Mouse (Mus musculus): ENCODE measurements around the gene Olfr412.

The Olfr412 gene

DNA sequence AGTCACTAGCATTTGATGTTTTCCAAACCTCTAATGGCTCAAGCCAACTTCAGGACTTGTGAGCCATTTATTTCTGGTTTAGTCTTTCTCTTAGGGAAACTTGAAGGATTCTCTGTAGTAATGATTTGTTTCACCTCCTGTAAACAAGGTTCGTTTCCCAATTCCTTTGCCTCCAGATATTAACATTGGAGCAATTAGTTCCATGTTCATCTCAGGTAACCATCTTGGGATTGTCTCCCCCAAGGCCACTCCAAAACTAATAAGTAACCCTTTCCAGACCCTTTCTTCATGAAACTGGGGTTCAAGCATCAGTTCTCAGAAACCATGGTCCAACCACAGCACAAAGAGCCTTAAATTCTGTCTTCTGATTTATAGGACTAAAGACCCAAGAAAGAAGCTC is at the start of gene Olfr412:
Gene Olfr412 (plus strand): TSS at position 301 of the 400 bp plus-strand sequence.
- DNase-seq: no peak

DNA sequence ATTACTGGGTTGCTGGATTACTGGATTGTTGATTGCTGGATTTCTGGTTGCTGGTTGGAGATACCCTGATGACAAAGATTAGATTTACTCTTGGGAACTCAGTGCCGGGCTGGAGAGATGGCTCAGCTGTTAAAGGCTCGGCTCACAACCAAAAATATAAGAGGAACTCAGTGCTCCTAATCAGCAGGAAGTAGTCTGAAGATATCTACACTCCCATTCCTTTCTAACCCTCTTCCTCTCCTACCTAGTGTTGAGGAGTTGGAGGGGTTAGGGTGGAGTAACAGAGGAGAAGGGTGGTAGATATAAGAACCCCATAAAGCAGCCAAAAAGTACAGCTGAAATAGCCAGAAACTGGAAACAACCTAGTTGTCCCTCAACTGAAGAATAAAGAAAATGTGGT is 35.8 kb upstream of the Olfr412 start:
- no peak for DNase-seq

DNA sequence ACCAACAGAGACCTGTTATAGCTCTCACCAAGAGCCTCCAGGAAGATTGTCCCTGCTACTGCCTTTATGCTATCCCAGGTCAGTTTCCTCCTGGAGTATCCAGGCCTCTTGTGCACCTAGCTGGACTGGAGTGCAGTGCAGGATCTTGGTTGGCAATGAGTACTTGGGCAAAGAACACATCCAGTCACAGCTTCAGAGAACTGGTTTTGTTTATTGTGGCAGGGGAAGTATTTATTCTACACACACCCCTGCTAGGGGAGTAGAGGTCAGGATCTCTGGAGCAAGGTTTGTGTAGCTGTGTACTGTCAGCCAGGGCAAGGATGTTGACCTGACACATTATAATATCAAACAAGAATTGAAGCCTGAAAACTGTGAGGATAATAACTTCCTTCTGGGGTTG is 33.1 kb upstream of the Olfr412 start:
- no peak for DNase-seq

DNA sequence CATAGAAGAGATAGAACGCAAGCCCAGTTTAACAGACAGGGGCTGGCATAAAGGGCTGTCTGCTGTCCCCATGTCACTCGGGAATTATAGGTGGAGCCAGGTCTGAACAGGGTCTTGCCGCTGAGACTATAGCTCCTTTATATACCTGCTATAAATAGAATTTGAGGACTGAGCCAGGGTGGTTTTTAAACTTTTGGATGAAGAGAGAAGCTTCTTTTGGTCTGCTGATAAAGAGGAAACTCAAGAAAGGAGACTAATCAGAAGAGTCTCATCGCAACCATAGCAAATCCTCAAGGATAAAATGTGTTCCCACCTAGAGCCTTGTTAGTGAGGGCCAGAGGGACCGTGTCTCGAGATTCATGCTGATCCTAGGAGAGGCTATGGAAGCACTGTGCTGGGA is 23.9 kb upstream of the Olfr412 start, which contains the start of gene Olfr410:
Gene Olfr410 (minus strand): TSS at position 101 of the 400 bp plus-strand sequence.
- no peak for DNase-seq

DNA sequence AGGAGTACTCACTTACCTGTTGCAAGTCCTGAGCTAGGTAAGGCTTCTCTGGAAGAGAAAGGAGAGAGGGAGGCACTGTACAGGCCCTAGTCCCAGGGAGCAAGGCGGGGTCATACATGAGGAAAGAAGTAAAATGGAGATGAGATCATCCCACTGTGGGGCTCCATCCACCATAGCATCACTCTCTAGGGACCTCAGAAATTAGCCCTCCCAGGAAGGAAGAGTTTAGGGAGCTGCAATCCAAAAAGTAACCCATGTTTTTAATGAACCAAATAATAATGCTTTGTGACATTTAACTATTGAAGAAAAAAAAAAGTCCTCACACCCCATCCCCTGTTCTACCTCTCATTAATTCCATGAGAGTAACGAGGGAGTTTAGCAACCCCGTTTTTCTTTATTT is 9.3 kb upstream of the Olfr412 start, which contains the start of gene Olfr411:
Gene Olfr411 (minus strand): TSS at position 101 of the 400 bp plus-strand sequence.
- no peak for DNase-seq

DNA sequence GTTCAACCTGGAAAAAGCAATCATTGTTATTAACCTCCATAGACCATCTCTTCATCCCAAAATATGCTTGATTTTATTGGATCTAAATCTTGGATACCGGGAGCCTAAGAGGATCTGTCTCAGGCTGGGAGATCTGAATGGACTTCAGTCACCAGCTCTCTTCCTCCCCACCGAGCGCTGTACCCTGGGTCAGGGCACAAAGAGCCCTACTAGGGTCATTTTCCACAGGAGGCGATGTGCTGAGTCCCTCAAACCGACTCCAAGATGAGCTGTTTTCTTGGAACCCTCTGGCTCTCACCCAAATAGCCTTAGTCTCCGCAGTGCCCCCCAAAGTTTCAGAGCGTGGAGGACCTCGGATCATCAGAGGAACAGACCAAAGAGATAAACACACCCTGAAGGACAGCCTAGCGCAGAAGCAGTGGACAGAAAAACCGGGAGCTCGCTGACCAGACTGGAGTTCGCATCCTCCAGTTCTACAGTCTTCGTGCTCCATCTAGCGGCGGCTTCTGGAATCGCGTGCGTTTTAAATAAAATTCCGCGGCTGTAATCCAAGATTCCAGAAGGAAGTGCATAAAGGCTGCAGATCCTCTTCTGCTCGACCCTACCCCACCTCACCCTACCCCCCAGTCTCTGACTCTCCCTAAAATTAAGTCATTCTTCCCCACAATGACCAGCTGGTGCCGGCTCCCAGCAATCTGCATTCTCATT is 9.7 kb downstream of the Olfr412 start:
- DNase-seq: peak; percentile 64

DNA sequence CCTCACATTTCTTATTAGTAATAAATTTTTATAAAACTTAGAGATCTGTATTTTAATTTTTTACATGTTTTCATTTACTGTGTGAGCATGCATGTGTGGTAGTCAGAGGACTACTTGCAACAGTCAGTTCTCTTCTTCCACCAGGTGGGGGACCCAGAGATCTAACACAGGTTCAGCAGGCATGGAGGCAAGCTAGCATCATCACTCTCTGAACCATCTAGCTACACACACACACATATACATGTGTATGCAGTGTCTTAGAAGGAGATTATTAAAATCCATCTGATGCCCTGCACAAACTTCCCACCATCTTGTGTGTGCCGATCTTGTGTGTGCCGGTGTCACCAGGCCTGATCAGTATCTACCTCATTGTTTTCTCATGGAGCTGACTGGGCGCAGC is 15.0 kb downstream of the Olfr412 start:
- DNase-seq: peak; percentile 33

DNA sequence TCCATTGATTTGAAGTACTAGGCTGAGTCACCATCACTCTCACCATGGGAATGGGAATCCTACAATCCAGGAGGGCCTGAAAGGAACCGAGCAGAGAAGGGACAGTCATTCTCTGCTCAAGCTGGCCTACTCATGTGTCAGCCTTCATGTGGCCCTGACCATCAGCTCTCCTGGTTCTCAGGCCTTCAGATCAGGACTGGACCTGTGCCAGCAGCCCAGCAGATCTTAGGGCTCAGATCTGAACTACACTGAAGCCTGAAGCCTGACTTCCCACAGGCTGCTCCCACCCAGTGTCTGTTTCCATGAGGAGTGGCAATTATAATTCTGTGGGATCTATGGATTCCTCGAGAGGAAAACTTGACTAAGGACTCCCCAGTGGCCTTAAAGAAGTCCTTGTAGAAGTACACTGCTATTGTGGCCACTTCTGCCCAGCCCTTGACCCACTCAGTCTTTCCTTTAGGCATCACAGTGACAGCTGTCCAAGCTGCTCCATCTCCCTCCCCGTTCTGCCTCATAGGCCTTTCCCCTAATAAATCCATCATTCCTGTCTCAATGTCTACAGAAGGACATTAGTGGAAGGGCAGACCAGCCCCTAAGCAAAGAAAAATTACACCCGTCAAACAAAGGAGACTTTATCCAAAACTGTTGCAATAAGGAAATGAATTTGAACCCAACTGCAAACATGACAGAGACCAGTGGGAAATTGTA is 17.5 kb downstream of the Olfr412 start:
- no peak for DNase-seq

DNA sequence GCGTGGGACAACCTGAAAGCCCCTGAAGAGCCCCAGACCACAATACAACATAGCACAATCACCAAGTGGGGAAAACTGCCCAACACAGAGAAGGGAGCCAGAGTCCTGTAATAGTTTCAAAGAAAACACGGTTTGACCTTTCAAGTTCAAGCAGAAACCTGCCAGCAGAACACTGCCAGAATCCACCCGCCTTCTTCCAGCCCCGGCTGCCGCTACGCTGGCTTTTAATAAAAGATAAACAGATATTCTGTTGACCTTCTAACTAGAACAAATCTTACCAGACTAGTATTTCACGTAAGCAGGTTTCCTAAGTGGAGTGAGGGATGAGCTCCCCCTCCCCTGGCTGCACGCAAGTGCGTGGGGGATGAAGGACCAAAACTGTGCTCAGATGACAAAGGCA is 23.8 kb downstream of the Olfr412 start:
- DNase-seq: no peak

DNA sequence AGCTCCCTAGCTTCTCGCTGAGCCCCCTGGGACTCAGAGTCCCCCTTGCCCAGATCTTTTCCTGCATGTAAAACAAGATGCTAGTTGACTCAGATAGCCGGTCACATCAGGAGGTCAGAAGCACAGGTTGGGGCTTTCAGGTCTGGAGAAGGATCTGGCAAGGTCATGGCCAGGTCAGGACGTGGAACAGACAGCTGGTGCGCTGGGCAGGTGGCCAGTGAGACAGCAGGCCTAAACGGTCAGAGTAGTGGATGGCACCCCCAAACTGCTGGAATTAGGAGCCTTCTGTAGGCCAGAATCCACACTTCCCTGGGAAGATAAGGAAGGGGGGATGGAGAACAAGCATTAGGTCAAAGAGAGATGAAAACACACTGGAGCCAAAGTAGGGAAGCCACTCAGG is 25.3 kb downstream of the Olfr412 start:
- no peak for DNase-seq

DNA sequence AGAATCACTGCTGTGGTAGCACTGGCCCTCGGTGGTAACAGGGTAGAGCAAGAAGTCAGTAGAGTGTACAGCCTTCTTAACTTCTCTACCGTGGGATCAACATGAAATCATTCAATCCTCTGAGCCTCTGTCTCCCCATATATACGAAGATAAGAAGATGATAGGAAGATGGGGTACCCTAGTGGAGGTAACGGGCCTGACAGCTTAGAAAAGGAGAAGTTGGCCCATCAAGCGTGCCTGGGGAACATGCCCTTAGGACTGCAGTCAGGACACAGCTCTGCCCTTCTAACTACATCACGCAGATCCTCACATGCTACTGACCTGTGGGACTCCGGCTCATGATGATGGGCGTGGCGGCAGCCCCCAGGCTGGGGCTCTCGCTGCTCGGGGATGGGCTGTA is 30.0 kb downstream of the Olfr412 start:
- no peak for DNase-seq

DNA sequence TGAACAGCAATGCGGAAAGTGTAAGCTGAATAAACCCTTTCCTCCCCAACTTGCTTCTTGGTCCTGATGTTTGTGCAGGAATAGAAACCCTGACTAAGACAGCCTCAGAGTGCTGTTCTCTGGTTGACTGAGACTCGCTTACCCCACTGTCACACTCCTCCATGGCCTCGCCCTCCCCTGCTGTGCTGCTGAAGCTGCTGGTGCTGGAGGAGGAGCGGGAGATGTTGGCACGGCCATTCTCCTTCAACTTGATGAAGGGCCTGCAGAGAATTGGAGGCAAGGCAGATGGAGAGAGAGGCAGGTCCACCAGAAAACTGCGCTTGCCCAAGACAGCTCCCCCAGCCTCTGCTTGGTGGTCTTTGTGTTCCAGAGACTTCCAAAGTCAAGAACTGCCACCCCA is 31.0 kb downstream of the Olfr412 start:
- no peak for DNase-seq

DNA sequence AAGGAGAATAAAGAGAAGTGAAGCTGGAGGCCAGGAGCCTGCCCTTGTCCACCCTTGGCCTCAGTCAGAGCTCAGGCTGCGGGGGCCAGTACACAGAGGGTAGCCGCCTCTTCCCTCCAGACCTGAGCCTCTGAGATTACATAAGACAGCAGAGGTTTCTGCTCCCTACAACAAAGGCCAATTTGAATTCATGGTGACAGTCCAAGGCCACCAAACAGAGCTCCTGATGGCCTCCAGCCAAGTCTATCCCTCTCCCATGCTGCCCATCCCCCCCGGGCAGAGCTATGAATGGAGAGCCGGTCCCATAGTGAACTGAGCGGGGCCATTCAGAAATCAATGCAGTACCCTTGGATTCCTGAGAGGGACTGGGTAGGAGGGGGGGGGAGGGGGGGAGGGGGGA is 31.6 kb downstream of the Olfr412 start:
- DNase-seq: peak; percentile 56

DNA sequence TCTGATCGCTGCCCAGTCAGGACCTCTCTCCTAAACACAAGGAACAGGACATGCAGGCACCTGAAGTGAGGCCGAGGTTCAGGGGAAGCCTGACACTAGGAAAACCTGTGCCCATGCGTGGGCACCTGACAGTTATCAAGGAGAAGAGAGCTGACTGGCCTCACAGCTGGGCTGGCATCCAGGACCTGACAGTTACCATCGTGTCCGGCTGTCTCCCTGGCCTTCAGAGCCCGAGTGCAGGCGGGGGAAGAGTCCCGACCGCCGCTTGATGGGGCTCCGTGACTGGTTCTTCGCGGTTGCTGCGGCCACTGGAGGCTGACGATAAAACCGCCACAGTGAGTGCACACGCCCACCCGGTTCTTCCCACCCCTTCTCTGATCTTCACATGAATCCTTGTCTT is 33.7 kb downstream of the Olfr412 start:
- no peak for DNase-seq

DNA sequence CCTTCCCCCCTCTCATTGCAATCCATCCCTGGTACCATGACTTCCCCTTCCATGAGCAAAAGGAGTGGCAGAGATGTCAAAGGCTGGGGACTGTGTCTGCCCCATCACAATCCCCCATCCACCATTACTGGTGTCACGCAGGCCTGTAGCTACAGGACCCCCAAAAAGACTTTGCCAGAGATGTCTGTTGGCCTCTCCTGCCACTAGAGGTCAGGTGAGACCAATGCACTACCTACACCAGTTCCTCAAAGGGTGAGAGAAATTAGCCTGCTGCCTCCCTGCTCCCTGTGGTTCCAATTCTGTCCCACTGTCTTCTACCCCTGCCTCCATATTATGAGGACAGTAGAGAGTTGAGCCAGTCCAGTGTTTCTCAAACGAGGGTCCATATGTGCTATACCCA is 40.3 kb downstream of the Olfr412 start:
- no peak for DNase-seq

DNA sequence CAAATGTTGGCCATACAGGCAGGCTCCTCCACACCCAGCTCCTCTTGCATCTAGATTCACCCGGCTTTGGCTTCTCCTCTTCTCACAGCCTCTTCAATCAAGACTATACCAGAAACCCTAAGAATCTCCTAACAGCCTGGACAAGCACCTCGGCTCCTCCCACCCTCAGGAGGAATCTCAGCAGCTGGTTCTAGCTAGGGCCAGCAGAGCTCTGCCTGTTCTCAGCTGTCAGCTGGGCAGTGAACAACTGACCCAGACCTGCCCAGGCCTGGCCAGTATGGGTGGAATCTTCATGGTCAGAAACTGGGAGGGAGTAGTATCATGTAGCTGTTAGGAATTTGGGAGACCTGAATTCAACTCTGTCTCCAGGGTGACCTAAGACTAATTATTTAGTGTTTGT is 42.3 kb downstream of the Olfr412 start:
- DNase-seq: no peak

DNA sequence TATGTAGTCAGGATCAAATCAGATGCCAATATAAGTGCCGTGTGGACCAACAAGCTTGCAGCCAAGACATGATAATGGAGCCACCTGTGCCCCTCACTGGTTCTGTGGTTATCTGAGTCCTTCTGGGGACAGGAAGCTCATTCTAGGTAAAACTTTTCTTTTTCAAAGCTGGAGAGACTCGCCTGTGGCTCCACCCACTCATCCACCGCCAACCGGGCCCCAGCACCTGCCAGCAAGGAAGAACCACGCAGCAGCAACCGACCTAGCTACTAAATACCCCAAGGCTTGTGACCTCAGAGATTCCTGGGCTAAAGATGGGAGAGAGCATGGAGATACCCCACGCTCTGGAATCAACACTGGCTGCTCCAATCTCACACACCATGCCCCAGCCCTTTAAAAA is 43.3 kb downstream of the Olfr412 start:
- DNase-seq: no peak

DNA sequence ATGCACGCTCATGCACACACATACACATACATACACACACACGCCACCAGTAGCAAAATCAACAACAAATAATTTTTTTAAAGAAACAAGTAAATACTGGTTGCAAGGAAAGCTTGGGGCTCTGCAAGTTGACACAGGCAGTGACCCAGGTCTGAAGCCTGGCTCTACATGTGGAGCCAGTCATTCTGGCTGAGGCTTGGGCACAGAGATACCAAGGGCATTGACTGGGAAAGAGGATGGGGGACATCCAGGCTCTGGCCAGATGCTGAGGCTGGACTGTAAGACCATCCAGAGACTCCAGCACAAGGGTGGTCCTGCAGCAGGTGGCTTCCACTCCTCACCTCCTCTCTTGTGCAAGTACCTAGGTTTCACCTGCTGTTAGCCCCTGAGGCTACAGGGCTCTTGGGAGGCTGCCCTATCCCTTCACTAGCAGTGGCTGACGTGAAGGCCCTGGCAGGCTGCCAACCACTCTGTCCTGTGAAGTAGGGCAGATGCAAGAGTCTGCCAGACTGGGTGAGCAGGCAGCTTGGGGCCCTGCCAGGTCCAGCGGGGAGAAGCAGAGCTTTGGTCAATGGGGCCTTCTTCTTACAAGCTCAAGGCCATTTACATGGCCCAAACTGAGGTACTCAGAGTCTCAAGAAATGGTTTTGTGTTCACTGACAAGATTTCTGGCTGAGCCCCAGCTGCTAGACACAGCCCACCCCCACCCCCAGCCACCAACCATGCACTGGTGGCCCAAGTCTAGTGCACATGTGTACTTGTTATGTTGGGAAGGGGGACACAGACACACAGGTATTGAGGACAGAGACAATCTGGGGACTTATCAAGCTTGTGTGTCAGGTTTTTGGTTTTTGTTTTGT is 46.9 kb downstream of the Olfr412 start:
- DNase-seq: peak; percentile 69

DNA sequence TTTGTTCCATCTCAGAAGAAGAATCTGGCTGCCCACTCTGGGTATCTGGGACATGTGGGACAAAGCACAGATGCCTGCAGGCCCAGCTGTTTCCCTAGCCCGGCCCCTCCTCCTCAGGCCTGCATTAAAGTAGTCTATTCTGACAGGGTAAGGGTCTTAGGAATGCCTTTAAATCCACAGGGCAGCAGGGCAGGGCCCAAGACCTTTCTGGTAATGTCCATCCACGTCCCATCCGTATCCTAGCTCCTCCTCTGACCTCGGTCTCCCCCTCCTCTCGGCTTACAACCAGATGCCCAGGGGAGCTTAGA is 47.5 kb downstream of the Olfr412 start:
- no peak for DNase-seq

DNA sequence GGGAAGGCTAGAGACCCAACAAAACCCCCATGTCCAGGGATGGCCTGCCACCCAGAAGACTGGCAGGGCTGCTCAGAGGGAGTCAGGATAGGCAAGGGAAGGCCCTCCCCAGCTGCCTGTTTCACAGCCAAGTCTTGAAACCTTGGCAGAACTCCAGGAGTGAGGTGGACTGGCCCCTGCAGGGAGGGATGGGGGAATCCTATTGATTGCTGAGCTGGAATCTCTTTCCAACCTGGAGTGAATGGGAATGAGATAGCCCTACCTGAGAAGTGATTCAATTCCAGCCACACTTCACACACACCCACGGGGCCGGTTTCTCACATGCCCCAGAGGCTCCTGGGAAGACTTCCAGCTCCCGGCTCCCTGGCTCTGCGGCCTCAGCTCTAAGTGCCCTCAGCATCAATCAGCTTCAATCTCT is 47.9 kb downstream of the Olfr412 start:
- DNase-seq: peak; percentile 19

DNA sequence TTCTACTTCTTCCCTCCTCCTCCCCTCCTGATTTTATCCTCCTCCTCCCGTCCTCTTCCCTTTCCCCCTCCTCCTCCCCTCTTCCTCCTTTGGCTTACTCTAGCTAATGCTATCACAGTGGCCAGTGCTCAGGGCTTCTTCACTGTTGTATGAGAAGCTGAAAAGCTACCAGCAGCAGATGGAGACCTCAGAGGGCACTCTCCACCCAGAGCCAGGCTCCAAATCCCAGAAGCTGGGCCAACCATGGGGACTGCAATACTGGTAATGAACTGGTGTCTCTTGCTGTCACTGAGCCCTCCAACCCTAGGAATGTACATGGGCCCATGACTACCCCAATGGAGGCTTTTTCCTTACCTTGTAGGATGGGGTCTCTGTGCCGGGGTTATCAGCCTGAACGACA is 50.1 kb downstream of the Olfr412 start:
- no peak for DNase-seq

DNA sequence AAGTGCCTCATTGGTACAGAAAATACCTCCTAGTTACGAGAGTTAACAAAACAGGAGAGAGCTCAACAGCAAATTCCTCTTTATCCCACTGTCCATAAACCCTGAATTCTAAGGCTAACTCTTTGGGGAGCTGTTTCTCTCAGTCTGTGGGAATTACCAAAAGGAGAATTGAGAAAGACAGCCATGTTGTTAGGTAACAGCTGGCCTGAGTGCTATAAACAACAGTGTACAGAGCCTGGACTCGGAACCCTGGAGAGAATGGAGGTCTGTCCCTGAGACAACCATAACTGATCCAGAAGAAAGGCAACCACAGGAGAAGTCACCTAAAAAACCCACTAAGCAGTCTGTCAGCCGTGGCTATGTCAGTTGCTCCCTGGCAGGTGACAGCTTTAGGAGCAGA is 50.6 kb downstream of the Olfr412 start:
- no peak for DNase-seq

DNA sequence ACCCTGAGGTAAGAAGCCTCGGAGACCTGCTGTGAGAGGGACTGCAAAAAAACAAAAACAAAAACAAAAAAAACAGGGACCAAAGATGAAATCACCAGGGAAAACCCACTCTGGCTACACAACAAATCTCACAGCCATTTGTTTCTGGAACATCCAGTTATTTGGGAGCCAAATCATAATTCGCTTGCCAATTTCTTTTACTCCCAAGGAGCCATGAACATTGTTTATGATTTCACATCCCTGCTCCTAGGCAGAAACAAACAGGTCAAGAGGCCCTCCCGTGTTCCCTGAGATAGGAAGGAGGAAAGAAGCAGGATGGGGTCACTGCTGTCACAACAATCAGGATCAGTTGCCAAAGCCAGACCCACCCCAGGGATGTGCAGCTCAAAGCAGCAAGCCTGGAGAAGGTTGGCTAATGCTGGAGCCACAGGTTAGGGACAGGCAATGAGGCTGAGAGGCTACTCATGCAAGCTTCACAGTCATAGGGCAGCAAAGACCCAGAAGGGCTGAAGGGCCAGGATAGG is 51.6 kb downstream of the Olfr412 start:
- DNase-seq: no peak

DNA sequence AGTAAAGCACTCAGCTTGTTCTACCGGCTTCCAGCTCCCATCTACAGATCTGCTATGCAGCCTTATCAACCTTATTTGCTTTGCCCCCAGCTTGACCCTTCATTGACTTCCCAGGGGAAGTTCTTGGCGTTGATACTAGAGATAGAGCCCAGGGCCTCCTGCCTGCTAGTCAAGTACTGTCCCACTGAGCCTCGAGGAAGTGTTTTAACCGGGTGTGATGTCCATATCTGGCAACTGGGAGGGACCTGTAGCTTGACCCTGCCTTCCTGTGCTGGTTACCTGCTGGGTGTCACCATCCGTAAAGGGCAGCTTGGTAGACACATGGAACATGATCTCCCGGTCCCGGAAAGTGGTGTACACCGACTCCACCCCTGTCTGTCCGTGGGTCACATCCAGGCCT is 52.2 kb downstream of the Olfr412 start:
- DNase-seq: no peak
